Mouse (Mus musculus): ENCODE data around the gene Cotl1. TPM values are rescaled to one million over a fixed set of nuclear protein-coding genes. Genes with fewer than 3 reads are reported as not detected.

Gene Cotl1
- total RNA-seq, 2 experiments from 2014 or later = 526 to 532 TPM

DNA sequence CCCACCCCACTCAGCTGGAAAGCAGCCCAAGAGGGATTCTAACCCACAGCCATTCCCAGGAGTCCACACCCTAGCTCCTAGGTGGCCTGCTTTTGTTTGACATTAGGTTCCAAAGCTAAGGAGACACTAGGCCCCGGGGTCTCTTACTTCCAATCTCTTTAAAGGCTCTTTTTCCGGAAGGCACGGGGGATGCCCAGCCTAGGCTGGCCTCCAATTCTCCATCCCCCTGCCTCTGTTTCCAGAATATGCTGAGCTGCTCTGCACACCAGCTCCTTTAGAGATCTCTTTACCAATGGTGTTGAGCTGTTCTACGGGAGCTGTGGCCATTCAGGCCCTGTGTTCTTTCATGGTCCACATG lies 1.4 kb downstream of the Cotl1 start:
- ATAC-seq (ENCODE audit: poor library complexity, severe bottlenecking) = no peak

DNA sequence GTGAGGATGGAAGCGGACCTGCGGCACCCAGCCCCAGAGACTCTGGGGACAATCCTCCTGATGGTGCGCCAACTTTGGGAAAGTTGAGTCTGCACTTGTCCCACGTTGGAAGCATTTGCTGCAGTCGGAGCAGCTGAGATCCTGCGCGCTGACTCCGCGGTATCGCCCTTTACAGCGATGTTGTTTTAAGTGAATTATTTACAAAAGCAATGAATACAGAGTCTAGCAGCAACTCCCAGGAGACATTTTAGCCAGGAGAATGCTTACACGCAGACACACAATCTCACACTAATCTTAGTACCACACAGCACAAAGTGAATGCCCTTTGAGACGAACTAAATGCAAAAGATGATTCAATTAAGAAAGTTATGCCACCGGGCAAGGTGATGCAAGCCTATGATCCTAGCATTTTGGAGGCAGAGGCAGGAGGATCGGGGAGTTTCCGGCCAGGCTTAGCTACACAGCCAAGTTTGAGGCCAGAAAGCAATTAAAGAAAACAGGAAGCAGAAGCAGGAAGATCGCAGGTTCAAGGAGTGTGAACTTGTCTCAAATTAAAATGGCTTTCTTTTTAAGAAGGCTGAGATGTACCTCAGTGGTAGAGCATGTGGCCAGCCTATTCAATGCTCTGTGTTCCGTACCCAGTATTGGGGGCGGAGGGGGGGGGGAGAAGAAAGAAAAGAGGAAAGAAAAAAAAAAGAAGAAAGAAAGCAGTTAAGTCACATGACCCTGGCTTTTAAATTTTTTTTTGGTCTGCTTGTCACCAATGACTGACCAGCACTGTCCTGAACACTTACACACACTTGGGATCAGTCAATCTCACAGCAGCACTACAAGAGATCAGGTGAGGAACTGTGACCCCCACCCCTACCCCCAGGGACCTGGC lies 2.0 kb downstream of the Cotl1 start:
- no peak for ATAC-seq (ENCODE audit: poor library complexity, severe bottlenecking)

GRCm38 (mm10) chr8:119837553-119838071 lies 2.7 kb downstream of the Cotl1 start:
- ATAC-seq (ENCODE audit: poor library complexity, severe bottlenecking) = no peak

DNA sequence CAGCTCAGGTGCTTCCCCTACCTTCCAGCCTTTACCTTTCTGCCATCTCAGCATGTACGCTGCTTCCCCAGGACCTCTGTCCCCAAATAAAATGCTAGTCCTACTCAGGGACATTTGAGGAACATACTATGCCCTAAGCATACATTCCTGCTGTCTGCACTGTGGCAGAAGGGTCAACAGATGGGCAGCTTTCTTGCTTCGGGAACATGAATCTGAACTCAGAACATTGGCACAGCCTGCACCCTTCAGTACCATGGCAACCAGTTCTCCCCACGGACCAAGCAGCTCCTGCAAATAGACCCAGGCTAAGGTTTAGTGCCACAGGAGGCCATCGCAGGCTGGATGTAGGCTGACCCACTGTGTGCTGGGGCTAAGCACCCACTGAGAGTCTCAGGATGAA lies 3.5 kb downstream of the Cotl1 start:
- ATAC-seq (ENCODE audit: poor library complexity, severe bottlenecking) = no peak

DNA sequence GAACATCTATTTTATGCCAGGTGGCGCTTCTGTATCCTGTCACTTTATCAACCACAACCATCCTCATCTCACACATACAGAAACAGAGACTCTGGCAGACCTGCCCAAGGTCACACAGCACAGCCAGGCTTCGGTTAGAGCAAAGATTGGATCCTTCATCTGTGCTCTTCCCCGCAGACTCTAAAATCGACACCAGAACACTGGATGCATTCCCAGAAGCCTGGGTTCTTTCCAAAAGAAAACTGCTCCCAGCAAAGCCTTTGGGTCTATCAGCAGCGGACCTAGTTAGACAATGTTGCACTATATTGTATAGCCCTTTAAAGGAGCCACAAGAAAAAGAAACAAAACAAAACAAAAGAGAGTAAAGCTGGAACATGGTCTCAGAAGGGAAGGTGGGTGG lies 5.1 kb downstream of the Cotl1 start:
- ATAC-seq (ENCODE audit: poor library complexity, severe bottlenecking) = no peak

DNA sequence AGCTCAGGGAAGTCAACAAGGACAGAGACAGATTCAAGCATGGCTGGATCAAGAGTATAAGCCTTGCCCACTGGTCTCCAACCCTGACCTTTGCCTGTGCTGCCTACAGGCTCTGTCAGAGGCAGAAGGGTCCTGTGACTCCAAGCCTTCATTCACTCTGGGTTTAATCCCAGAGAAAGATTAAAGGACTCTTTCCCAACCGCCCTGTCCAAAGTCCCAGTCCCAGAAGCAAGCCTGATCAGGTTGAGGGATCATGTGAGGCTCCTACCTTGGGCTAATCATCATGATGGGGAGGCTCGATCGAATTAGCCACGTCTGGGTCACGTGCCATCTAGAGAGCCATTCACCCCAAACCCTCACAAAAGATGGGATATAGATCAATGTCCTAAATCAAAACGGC lies 5.7 kb downstream of the Cotl1 start:
- no peak for ATAC-seq (ENCODE audit: poor library complexity, severe bottlenecking)

GRCm38 (mm10) chr8:119832931-119833330 lies 7.4 kb downstream of the Cotl1 start:
- no peak for ATAC-seq (ENCODE audit: poor library complexity, severe bottlenecking)

DNA sequence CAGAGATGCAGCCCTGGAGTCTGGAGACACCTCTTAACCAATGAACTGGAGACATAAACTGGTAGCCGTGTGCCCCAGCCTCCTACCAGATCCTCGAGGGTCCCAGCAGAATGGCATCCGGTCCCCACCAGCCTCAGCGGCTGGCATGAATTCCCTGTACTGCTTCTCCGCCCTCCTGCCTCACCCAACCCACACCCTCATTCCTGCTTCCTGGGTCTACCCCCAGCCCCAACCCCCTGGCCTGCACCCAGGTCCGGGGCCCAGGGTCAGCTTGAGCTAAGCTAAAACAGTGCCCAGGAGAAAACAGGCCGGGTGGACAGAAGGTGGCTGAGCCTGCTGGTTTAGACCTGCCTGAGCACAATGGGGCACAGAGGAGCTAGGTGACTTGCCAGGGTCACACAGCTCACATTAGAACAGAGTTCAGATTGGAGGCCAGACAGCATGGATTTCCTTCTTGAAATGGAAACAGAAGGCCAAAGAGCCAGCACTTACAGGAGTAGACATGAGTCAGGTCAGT lies 8.2 kb downstream of the Cotl1 start:
- no peak for ATAC-seq (ENCODE audit: poor library complexity, severe bottlenecking)

GRCm38 (mm10) chr8:119831336-119831995 lies 8.9 kb downstream of the Cotl1 start:
- 0 out of 2 replicates have a peak, but pooled peaks have one; percentile 17 for ATAC-seq (ENCODE audit: poor library complexity, severe bottlenecking)

GRCm38 (mm10) chr8:119830589-119830988 lies 9.8 kb downstream of the Cotl1 start:
- ATAC-seq (ENCODE audit: poor library complexity, severe bottlenecking) = peak; percentile 23

- no peak for ATAC-seq (ENCODE audit: poor library complexity, severe bottlenecking)
Measured at GRCm38 (mm10) chr8:119829870-119830580, 10.3 kb downstream of the Cotl1 start.

GRCm38 (mm10) chr8:119829420-119829819 lies 10.9 kb downstream of the Cotl1 start:
- ATAC-seq (ENCODE audit: poor library complexity, severe bottlenecking) = no peak

DNA sequence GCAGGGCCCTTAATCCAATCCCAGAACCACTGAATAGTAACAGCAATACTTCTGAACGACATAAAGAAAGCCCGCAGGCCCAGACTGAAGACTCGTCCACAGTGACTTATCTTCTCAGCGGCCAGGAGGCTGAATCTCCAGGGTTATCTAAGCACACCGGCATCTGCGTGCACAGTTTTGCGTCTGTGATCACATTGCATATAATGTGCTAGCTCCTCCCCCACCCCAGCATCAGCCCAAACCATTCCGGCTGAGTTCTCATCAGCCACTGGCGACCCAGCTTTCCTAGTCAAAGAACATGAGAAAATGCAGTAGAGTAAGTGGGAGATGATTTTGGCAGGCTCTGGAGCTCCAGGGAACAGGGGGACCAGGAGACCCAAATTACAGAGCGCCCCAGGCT lies 11.3 kb downstream of the Cotl1 start:
- ATAC-seq (ENCODE audit: poor library complexity, severe bottlenecking) = no peak

GRCm38 (mm10) chr8:119827721-119828153 lies 12.6 kb downstream of the Cotl1 start:
- ATAC-seq (ENCODE audit: poor library complexity, severe bottlenecking) = peak; percentile 26

DNA sequence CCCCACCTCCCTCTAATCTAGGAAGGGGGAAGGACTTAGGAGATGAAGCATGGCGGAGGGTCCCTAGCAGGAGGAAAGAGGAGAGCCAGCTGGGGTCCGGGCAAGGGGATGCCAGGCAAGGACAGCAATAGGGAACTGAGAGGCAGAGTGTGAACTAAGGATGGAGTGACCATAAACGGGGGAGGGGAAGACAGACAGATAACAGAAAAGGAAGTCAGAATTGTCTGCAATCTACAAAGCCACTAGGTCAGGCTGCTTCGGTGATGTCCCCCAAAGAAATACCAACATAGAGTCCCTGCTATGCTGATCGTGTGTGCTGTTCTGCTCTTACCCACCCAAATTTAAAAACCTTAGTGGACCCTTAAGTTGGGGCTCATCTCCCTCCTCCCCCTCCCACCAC lies 13.4 kb downstream of the Cotl1 start:
- peak; percentile 13 for ATAC-seq (ENCODE audit: poor library complexity, severe bottlenecking)

GRCm38 (mm10) chr8:119825950-119826730 lies 14.2 kb downstream of the Cotl1 start:
- peak; percentile 70 for ATAC-seq (ENCODE audit: poor library complexity, severe bottlenecking)

GRCm38 (mm10) chr8:119824809-119825273 lies 15.5 kb downstream of the Cotl1 start:
- ATAC-seq (ENCODE audit: poor library complexity, severe bottlenecking) = 0 out of 2 replicates have a peak, but pooled peaks have one; percentile 16

- ATAC-seq (ENCODE audit: poor library complexity, severe bottlenecking) = no peak
Measured at GRCm38 (mm10) chr8:119824100-119824499, 16.2 kb downstream of the Cotl1 start.

- no peak for ATAC-seq (ENCODE audit: poor library complexity, severe bottlenecking)
Measured at GRCm38 (mm10) chr8:119823278-119823677, 17.1 kb downstream of the Cotl1 start.

DNA sequence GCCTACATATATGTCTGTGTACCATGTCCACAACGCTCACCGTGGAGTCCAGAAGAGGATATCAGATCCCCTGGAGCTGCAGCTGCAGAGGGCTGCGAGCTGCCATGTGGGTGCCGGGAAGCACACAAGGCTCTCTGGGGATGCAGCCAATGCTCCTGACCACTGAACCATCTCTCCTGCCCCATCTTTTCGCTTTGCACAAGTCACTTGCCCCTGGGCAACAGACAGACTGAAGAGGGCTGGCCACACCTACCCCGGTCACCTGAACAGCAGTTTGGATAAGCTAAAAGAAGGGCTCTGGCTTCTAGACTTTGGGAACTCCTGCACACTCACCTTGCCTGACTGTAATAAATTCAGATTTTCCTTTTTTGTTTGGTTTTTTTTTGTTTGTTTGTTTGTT lies 18.7 kb downstream of the Cotl1 start:
- ATAC-seq (ENCODE audit: poor library complexity, severe bottlenecking) = no peak
